Mouse (Mus musculus) retina, embryonic 14.5 days (tissue): ENCODE results near the gene Skp2.

Source experiments
- DNase-seq: peaks from one replicate; pipeline ENCODE4 v3.0.0-alpha.2; 2015; ENCODE audit warnings: low spot score

Skp2 gene

GRCm38 (mm10) chr15:9113556-9113955, 41.7 kb downstream of the Skp2 start:
- DNase-seq, result no peak

GRCm38 (mm10) chr15:9111648-9112047, 43.6 kb downstream of the Skp2 start:
- no peak for DNase-seq

GRCm38 (mm10) chr15:9110526-9111347, 44.5 kb downstream of the Skp2 start:
- DNase-seq, result no peak

- no peak for DNase-seq
Observed at GRCm38 (mm10) chr15:9106303-9107074, 48.7 kb downstream of the Skp2 start.

GRCm38 (mm10) chr15:9100446-9101077, 54.7 kb downstream of the Skp2 start:
- DNase-seq, result no peak

- no peak for DNase-seq
Observed at GRCm38 (mm10) chr15:9096865-9097264, 58.4 kb downstream of the Skp2 start.

GRCm38 (mm10) chr15:9094366-9094750, 60.9 kb downstream of the Skp2 start:
- DNase-seq, result peak; percentile 42

- DNase-seq, result no peak
Observed at GRCm38 (mm10) chr15:9093598-9094365, 61.4 kb downstream of the Skp2 start.

GRCm38 (mm10) chr15:9090662-9091061, 64.6 kb downstream of the Skp2 start:
- DNase-seq, result no peak

GRCm38 (mm10) chr15:9089136-9089720, 66.0 kb downstream of the Skp2 start:
- DNase-seq, result no peak

- DNase-seq, result no peak
Observed at GRCm38 (mm10) chr15:9088683-9089072, 66.5 kb downstream of the Skp2 start.

GRCm38 (mm10) chr15:9087895-9088682, 67.1 kb downstream of the Skp2 start:
- no peak for DNase-seq

GRCm38 (mm10) chr15:9087421-9087820, 67.8 kb downstream of the Skp2 start:
- no peak for DNase-seq

- DNase-seq, result no peak
Observed at GRCm38 (mm10) chr15:9086813-9087212, 68.4 kb downstream of the Skp2 start.

- DNase-seq, result no peak
Observed at GRCm38 (mm10) chr15:9082753-9083152, 72.5 kb downstream of the Skp2 start.

GRCm38 (mm10) chr15:9081294-9081693, 73.9 kb downstream of the Skp2 start:
- DNase-seq, result no peak

GRCm38 (mm10) chr15:9080206-9080605, 75.0 kb downstream of the Skp2 start:
- DNase-seq, result no peak

- DNase-seq, result no peak
Observed at GRCm38 (mm10) chr15:9079626-9080025, 75.6 kb downstream of the Skp2 start.

GRCm38 (mm10) chr15:9078481-9079300, 76.5 kb downstream of the Skp2 start:
- no peak for DNase-seq

- DNase-seq, result no peak
Observed at GRCm38 (mm10) chr15:9075608-9076200, 79.5 kb downstream of the Skp2 start.
